Mouse (Mus musculus) heart, postnatal 0 days (tissue): ENCODE measurements at regions not wholly inside any gene's neighbourhood (a gene's known extent, or its start where the extent isn't known, plus 50 kb on each side); places are given as distances from the start of the nearest gene placed in this dataset.

ENCODE experiments used
- ATAC-seq: fragments of 200-750 bp; cut with Nextera tagmentation; 2 replicates; pipeline ENCODE4 v1.8.0; 2017; ENCODE audit warnings: low read depth, moderate number of reproducible peaks, moderate library complexity; ENCODE audit not compliant: insufficient read depth
- DNase-seq: peaks from one replicate; pipeline ENCODE4 v3.0.0-alpha.2; 2016; ENCODE audit warnings: low spot score
- H3K27ac ChIP-seq: fragments of 300-500 bp; sonication (generic); 2 replicates; pipeline ENCODE4 v1.5.1; 2014; ENCODE audit warnings: low read depth, mild to moderate bottlenecking
- H3K27me3 ChIP-seq: fragments of 300-500 bp; sonication (generic); 2 replicates; pipeline ENCODE4 v1.6.1; 2014; ENCODE audit warnings: low read length, mixed read lengths; ENCODE audit not compliant: control insufficient read depth, insufficient read depth
- H3K36me3 ChIP-seq: fragments of 300-500 bp; sonication (generic); replicated peaks from 2 replicates; pipeline ENCODE4 v1.6.1; 2014; ENCODE audit warnings: low read length, mixed read lengths; ENCODE audit not compliant: control insufficient read depth, insufficient read depth
- H3K4me1 ChIP-seq: fragments of 300-500 bp; sonication (generic); 2 replicates; pipeline ENCODE4 v1.6.1; 2014; ENCODE audit warnings: antibody characterized with exemption; ENCODE audit not compliant: control insufficient read depth, insufficient read depth
- H3K4me2 ChIP-seq: fragments of 300-500 bp; sonication (generic); 2 replicates; pipeline ENCODE4 v1.6.1; 2014; ENCODE audit warnings: low read depth, mild to moderate bottlenecking, low read length, moderate library complexity
- H3K4me3 ChIP-seq: fragments of 300-500 bp; sonication (generic); 2 replicates; pipeline ENCODE4 v1.5.1; 2014; ENCODE audit warnings: low read depth, low read length
- H3K9ac ChIP-seq: fragments of 300-500 bp; sonication (generic); replicated peaks from 2 replicates; pipeline ENCODE4 v1.6.1; 2014; ENCODE audit warnings: low read depth, low read length, mixed read lengths
- H3K9me3 ChIP-seq: fragments of 300-500 bp; sonication (generic); replicated peaks from 2 replicates; pipeline ENCODE4 v1.6.1; 2016; ENCODE audit warnings: low read length; ENCODE audit not compliant: control insufficient read depth
- CTCF ChIP-seq: IDR thresholded peaks from 2 replicates; pipeline ENCODE4 v1.5.1; 2016; ENCODE audit warnings: antibody characterized with exemption, control low read depth, low read depth
- EP300 ChIP-seq: IDR thresholded peaks from 2 replicates; pipeline ENCODE4 v1.6.1; 2016; ENCODE audit warnings: antibody characterized with exemption, low read depth
- WGBS: fragments of 180-500 bp; shearing (Covaris S2); extraction: QIAGEN DNeasy Blood & Tissue Kit; methylation state at CpG from one replicate; pipeline ENCODE4 v1.1.7; 2014; 5-methylcytosine and 5-hydroxymethylcytosine counted together

- ATAC-seq (no peak), DNase-seq (no peak)
- no peak overlapping the region for H3K4me2 ChIP-seq
- H3K4me3 ChIP-seq = no peak overlapping the region
- H3K27me3 ChIP-seq = no peaks in the 10 kb centered on the region
- TF ChIP-seq EP300 (no peak), CTCF (no peak)
- WGBS = 72% methylated on average over 5 of the region's 5 CpGs
- H3K36me3 ChIP-seq = no peaks in the 10 kb centered on the region
- H3K9me3 ChIP-seq = no peaks in the 10 kb centered on the region
- no peaks in the 10 kb centered on the region for H3K4me1 ChIP-seq
- H3K9ac ChIP-seq = no peak overlapping the region
- H3K27ac ChIP-seq = no peak overlapping the region
Observed at GRCm38 (mm10) chr2:178572301-178572700, 142.0 kb downstream of the Cdh26 start.

GRCm38 (mm10) chr2:178574859-178575258 lies 144.5 kb downstream of the Cdh26 start:
- Histone ChIP-seq H3K4me3 (no peak overlapping the region), H3K36me3 (no peaks in the 10 kb centered on the region), H3K27ac (no peak overlapping the region), H3K9ac (no peak overlapping the region), H3K4me1 (no peaks in the 10 kb centered on the region), H3K9me3 (no peaks in the 10 kb centered on the region), H3K27me3 (no peaks in the 10 kb centered on the region), H3K4me2 (no peak overlapping the region)
- TF ChIP-seq EP300 = no peak
- peak; percentile 60 for TF ChIP-seq CTCF
- DNase-seq = peak; percentile 65
- no peak for ATAC-seq
- WGBS = 32% methylated on average over 4 of the region's 4 CpGs

GRCm38 (mm10) chr2:178575403-178575802 lies 145.1 kb downstream of the Cdh26 start:
- H3K9ac ChIP-seq = no peak overlapping the region
- no peak for DNase-seq
- no peak overlapping the region for H3K4me3 ChIP-seq
- ATAC-seq = no peak
- no peak overlapping the region for H3K4me2 ChIP-seq
- H3K9me3 ChIP-seq = no peaks in the 10 kb centered on the region
- H3K27ac ChIP-seq = no peak overlapping the region
- H3K4me1 ChIP-seq = no peaks in the 10 kb centered on the region
- 45% methylated on average over 6 of the region's 6 CpGs for WGBS
- H3K36me3 ChIP-seq = no peaks in the 10 kb centered on the region
- no peaks in the 10 kb centered on the region for H3K27me3 ChIP-seq
- no peak for TF ChIP-seq CTCF
- no peak for TF ChIP-seq EP300

- Histone ChIP-seq H3K27ac (no peak overlapping the region), H3K27me3 (no peaks in the 10 kb centered on the region), H3K9me3 (no peaks in the 10 kb centered on the region), H3K4me1 (no peaks in the 10 kb centered on the region), H3K9ac (no peak overlapping the region), H3K36me3 (no peaks in the 10 kb centered on the region), H3K4me3 (no peak overlapping the region), H3K4me2 (no peak overlapping the region)
- ATAC-seq (no peak), DNase-seq (no peak)
- WGBS = 28% methylated on average over 7 of the region's 7 CpGs
- TF ChIP-seq EP300 (no peak), CTCF (no peak)
Observed at GRCm38 (mm10) chr2:178576067-178576466, 145.7 kb downstream of the Cdh26 start.

GRCm38 (mm10) chr2:178579571-178579970 lies 149.2 kb downstream of the Cdh26 start:
- no peak for TF ChIP-seq CTCF
- TF ChIP-seq EP300 = no peak
- Histone ChIP-seq H3K9ac (no peak overlapping the region), H3K9me3 (no peaks in the 10 kb centered on the region), H3K27ac (no peak overlapping the region), H3K27me3 (no peaks in the 10 kb centered on the region), H3K4me2 (no peak overlapping the region), H3K36me3 (no peaks in the 10 kb centered on the region), H3K4me1 (no peaks in the 10 kb centered on the region), H3K4me3 (no peak overlapping the region)
- DNase-seq (no peak), ATAC-seq (no peak)
- WGBS = 45% methylated on average over 6 of the region's 6 CpGs

- Histone ChIP-seq H3K4me3 (no peak overlapping the region), H3K27ac (no peak overlapping the region), H3K4me2 (no peak overlapping the region), H3K9me3 (no peaks in the 10 kb centered on the region), H3K4me1 (no peaks in the 10 kb centered on the region), H3K9ac (no peak overlapping the region), H3K27me3 (no peaks in the 10 kb centered on the region), H3K36me3 (no peaks in the 10 kb centered on the region)
- DNase-seq = no peak
- no peak for TF ChIP-seq CTCF
- no peak for TF ChIP-seq EP300
- WGBS = 75% methylated on average over 12 of the region's 12 CpGs
- no peak for ATAC-seq
Observed at GRCm38 (mm10) chr2:178581306-178581705, 151.0 kb downstream of the Cdh26 start.
